Mouse (Mus musculus): ENCODE data around the gene Stap2. TPM values are rescaled to one million over a fixed set of nuclear protein-coding genes. Genes with fewer than 3 reads are reported as not detected.

Gene Stap2
- total RNA-seq, 4 experiments from 2014 or later, result 1.7 to 2.4 (median 2.1) TPM

DNA sequence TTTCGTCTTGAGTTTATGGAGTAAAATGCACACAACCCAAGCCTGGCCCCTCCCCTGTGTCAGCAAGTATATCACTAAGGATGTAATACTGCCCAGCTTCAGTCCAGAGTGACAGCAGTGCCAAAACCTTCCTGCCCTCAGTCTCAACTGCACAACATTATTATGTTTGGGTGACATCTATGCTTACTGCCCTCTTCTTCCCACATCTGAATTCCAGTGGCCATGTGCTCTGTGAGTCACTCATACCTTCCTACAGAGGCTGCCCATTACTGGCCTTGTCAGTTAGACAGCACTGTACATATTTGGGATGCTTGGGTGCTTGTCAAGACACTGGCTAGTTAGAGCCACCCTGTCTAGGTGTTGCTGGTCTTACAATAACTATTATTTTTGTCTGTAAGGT, 20.9 kb upstream of the Stap2 start:
- DNase-seq (ENCODE audit: low spot score in 2 of 2), result no peak

DNA sequence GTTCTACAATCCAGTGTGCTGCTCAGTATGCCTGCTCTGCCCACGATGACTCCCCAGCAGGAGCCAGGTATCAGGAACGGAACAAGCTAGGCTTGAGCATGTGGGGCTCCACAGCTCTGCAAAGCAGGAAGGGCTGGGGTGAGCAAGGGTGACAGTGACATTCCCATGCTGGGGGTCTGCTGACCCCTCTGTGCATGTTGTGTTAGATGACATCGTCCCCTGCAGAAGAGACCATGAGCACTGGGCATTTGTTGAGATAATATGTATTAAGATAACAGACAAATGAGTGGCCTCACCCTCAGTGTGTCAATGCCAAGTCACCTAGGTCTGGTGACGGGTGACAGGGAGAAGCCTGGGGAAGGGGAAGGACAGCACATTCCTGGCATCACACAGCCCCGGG, 19.5 kb upstream of the Stap2 start:
- DNase-seq (ENCODE audit: low spot score in 2 of 2), result no peak

DNA sequence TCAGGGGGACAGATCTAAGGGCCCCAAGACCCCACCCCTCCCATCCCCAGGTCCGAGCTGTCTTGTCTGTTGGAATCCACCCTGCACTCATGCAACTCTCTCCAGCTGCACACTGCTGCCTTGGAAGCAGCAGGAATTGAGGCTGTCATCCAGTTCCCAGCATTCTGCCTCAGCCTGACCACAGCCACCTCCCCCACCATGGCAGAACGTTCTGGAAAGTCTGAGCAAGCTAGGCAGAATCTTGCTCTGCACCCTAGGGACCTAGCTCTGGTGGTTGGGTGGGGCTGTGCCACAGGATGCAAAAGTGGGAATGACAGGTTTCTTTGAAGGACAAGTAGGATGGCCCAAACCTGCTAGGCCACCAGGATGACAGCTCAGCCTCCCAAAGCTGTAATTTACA, 19.1 kb upstream of the Stap2 start:
- DNase-seq (ENCODE audit: low spot score in 2 of 2), result no peak

DNA sequence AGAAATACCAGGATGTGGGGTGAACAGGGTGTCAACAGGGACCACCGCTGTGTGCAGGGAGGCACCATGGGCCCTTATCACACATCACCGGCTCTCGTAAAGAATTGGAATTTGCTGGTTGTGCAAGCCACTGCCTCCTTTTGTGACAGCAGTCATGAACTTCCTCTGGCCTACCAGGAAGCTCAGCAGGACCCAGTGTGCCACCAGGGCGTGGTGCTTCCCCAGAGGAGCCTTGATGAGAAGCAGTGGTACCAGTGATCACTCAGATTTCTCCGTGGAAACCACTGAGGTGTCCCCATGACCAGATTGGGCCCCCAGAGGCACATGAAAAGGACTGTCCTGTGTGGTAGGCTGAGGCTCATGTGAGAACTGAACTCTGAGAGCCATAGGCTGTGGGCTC, 18.0 kb upstream of the Stap2 start:
- DNase-seq (ENCODE audit: low spot score in 2 of 2), result no peak

DNA sequence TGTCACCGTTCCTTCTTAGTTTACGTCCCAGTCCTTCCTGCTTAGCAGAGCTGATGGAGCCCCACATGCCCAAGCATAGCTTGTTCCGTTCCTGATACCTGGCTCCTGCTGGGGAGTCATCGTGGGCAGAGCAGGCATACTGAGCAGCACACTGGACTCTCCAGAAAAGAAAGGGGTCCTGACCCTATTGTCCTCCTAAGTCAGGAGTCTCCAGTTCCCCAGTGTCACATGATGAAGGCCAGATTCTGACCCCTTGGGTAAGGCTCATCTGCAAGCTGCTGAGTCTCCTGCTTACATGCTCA, 17.6 kb upstream of the Stap2 start:
- DNase-seq (ENCODE audit: low spot score in 2 of 2), result no peak

DNA sequence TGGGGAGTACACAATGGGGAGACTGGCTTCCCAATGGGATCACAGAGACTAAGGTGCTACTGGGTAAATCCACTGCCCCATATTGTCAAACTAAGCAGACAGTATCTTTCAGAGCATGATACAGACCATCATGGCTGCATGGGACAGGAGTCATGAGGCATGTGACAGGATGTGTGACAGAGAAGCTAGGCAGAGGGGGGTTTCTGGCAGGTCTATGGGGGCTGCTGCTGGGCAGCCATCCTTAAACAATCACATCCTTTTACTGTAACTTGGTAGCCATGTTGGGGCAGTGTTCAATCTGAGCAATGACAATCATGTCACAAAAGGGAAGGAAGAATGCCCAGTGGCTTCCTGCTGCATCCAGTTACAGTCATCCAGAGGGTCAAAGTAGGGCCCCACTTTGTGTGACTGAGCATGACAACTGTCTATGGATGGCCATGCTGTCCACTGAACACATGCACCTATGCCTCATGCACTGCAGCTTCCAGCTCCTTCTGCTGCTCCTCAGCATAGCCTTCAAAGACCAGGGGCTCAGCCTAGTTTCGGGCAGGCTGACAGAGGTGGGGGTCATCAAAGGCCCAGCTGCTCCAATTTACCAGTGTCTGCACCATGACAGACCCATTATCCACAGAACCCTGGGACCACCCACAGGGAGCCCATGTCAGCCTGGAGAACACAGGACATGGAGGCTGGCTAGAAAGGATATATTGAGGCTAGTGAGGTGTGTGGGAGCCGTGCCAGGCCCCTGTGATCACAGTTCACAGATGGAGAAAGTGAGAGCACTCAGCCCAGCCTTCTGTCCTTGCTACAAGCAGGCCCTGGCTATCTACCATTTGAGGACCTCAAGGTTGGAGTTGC, 17.0 kb upstream of the Stap2 start:
- no peak for DNase-seq (ENCODE audit: low spot score in 2 of 2)

DNA sequence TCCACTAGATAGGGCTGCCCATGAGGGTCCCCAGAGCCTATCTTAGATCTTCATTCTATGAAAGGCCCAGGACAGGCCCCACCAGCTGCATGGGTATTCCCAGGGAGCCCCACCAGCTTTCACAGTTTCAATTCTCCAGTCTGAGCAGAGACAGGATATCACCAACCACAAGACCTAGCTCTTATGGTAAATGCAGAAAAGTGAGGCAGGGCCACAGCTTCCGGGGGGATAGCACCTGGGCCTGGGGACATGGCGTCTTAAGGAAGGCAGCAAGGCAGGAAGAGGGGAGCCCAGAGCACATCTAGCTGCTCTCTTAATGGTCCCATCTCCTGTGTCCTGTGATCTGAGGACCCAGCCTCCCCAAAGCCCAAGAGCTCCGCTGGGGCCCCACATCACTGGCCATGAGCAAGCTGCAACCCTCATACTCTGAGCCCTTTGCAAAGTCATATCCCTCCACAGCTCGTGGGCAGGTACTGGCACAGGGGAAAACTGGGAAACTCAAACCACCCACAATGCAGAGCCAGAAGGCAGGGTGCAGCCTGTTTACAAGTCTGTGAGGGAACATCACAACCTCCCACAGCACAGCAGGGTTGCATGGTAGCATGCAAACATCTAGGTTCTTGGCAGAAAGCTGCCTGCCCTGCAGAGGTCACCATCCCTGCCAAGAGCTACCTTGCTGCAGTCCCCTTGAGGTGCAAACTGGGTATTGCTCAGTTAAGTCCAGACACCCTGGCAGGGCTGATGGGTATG, 16.0 kb upstream of the Stap2 start:
- DNase-seq (ENCODE audit: low spot score in 2 of 2), result peak in 1 of 2 experiments; percentile 84

DNA sequence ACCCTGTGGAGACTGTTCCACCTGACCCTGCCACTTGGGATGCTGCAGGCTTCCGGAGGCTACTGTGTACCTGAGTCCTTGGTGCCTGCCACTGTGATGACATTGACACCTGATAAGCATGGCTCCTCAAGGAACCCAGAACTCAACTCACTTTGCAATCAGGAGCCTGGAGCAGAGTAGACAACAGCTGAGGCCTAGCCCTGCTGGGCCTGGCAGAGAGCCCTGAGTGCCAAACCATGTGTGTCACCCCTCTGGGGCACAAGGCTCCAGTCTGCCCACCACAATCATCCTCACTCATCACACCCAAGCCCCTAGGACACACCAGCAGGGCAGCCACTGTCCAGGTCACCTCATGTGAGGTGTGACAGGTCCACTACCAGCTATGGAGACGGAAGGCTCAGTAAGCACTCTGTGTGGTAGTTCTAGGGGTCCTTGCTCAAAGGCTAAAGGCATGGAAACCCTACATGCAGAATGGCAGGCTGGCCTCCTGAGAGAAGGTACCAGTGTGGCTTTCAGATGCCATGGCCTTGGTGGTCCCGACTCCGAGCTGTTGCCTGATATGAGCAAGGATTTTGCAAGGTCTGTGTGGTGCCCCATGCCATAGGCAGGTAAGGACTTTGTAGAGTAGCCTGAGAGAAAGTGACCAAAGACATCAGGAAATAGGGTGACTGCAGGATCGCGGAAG, 15.2 kb upstream of the Stap2 start:
- no peak for DNase-seq (ENCODE audit: low spot score in 2 of 2)

DNA sequence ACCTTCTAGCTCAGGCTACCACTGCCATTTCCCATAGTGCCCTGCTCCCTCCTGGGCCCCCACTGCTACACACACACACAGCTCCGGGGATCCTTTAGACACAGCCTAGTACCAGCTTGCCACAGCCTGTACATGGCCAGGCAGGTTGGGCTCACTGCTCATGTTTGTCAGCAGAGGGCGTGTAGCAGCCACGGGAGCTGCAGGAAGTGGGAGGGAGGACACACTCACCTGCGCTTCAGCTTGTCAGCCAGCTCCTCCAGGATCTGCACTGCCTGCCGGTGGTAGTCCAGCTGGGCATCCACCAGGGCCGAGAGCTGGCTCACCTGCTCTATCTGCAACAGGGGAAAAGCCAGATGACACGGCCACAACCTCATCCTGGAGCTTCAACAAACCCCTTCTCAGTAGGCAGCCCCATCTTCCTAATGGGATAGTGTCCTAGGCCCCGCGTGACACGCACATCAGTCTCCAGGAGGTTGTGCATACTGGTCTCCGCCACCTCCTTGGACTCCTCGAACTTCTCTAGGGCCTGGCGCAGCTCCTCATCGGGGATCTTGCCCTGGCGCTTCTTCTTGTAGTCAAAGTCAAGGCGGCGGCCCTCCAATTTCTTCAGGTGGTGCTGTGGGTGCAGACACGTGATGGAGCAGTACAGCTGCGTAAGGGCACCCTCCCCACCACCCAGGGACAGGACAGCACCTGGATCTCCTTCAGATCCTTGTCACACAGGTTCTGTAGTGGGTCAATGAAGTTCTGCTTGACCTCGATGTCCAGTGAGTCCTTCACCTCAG, 13.2 kb upstream of the Stap2 start:
- no peak for DNase-seq (ENCODE audit: low spot score in 2 of 2)

DNA sequence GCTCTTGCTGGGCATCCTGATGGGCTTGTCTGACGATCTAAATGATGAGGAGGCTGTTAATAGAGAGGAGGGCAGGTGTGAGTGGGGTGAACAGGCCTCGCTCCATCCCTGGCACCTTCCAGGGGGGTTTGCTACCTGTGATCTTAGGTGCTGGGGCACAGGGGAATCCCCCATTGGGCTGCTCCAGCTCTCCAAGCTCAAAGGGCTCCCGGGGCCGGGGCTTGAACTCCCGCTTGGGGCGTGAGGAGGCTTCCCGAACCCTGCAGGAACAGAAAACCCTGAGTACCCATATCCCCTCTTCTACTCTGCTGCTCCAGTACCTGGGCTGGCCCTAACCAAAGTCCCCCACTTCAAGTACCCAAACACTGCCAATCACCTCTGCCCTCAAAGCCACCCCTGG, 12.5 kb upstream of the Stap2 start:
- no peak for DNase-seq (ENCODE audit: low spot score in 2 of 2)

DNA sequence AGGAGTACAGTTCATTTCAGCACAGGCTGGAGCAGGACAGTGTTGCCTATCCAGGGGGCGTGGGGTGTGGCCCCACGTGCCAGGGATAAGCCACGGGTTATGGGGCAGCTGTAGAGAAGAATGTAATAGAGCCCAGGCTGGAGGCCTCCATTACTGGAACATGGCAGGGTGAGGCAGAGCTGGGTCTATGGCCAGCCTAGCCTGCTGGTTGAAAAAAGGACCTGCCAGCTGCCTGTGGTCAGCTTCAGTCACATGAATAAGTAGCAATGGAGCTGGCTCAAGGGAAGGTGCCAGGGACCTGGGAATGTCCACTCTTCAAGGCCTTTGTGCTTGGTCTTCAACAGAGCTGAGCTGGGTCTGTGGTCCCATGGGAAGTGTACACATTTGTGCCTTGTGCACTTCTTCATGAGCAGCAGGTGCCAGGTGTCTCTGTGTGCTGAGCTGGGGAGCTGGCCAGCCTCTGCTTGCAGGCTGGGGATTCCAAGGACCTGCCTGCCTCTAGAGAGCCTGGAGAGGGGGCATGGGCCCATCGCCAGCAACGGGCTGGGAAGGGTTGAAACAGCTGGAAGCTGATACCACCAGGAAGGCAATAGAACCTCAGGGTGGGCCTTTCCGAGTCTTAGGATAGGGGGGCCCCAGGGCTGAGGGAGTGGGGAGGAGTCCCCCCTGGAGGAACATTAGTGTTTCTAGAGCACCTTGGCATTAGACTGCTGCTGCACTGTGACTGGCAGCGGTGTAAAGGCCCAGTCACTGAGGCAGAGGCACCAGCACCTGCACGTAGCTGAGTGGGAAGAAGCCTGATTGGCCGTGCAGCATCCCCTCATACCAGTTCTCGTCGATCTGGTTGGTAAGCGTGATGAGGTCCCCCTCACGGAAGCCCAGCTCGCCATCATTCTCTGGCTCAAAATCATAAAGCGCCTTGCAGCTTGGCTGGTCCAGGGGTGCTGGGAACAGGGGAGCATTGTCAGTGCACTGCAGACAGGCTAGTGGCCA, 11.7 kb upstream of the Stap2 start:
- DNase-seq (ENCODE audit: low spot score in 2 of 2), result no peak

DNA sequence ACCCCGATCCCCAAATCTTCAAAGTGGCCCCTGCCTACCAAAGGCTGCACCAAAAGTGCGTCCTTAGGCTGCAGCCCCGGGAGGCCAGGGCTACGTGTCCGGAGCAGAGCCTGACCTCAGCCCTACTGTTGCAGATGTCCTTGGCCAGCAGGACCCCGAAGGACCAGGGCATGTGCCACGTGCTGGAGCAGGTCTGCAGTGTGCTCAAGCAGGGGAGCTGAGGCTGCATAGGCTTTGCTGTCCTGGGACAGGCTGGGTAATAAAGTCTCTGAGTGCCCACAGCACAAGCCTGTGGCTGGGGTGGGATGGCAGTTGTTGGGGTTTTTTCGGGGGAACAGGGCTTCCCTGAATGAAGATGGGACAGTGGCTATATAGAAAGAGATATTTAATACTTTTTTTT, 11.0 kb upstream of the Stap2 start:
- no peak for DNase-seq (ENCODE audit: low spot score in 2 of 2)

DNA sequence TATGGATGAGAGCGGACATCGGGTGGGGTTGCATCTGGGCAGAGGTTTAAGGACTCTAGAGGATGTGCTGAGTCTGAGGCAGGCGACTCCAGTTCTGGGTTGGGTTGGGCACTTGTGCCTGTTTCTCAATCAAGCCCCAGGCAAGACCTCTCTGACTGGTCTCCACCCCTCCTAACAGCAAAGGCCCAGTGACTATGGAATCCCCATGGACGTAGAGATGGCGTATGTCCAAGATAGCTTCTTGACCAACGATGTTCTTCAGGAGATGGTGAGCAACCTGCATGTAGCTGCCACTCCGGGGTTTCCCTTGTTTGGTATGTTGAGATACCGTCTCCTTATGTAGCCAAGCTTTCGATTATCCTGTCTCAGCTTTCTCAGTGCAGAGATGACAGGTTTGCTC, 9.9 kb upstream of the Stap2 start:
- DNase-seq (ENCODE audit: low spot score in 2 of 2), result no peak

DNA sequence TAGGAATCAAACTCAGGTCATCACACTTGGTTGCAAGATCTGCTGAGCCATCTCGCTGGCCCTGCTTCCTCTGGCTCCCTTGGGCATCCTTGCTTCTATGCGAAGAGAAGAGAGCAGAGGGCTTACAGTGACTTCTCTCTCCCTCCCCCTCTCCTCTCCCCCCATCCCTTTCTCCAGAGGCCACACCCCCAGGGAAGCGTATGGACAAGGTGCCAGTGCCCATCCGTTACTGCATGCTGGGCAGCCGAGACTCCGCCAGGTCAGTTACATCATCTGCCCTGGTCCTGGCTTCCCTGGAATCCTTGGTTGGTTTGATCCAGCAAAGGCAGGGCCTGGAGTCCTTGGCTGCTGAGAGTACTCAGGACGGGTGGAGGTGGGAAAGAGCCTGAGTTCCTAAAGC, 6.1 kb upstream of the Stap2 start:
- no peak for DNase-seq (ENCODE audit: low spot score in 2 of 2)

DNA sequence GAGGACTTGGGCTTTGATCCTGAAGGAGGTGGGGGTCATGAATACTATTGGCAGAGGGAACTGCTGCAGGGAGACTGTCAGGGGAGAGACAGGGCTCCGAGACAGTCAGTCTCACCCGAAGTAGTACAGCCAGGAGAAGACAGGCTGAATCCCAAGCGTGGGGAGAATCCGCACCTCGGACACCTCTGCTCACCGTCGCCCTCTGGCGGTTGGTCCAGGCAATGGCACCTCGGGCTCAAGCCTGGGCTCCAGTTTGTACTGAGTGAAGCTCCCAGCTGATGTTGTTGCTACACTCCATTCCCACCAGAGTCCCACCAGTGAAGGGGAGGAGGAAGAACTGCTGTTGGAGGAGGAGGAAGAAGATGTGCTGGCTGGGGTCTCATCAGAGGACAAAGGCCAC, 5.3 kb upstream of the Stap2 start:
- no peak for DNase-seq (ENCODE audit: low spot score in 2 of 2)

DNA sequence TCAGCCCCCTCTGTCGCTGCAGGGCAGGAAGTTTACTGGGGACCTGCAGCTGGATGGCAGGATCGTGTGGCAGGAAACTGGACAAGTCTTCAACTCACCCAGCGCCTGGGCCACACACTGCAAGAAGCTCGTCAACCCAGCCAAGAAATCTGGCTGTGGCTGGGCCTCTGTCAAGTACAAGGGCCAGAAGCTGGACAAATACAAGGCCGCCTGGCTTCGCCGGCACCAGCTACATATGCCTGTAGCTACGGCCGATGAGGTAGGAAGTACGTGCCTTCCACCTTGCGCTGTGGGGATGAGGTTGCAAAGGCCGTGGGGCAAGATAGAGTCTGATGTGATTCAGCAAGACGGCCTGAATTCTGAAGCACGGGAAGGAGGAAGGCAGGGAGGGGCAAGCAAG, 4.9 kb upstream of the Stap2 start:
- no peak for DNase-seq (ENCODE audit: low spot score in 2 of 2)

DNA sequence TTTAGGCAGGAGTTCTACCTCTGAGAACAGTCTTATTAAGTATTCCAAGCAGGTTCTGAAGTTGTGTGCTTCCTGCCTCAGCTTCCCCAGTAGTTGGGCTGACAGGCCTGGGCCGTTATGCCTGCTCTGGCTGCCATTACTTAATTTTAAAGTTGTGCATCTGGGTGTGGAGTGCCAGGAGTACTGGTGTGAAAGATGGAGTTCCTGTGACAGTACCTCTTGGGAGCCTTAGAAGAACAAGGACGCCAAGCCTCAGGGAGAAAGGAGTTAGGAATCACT, 4.5 kb upstream of the Stap2 start:
- DNase-seq (ENCODE audit: low spot score in 2 of 2), result no peak

DNA sequence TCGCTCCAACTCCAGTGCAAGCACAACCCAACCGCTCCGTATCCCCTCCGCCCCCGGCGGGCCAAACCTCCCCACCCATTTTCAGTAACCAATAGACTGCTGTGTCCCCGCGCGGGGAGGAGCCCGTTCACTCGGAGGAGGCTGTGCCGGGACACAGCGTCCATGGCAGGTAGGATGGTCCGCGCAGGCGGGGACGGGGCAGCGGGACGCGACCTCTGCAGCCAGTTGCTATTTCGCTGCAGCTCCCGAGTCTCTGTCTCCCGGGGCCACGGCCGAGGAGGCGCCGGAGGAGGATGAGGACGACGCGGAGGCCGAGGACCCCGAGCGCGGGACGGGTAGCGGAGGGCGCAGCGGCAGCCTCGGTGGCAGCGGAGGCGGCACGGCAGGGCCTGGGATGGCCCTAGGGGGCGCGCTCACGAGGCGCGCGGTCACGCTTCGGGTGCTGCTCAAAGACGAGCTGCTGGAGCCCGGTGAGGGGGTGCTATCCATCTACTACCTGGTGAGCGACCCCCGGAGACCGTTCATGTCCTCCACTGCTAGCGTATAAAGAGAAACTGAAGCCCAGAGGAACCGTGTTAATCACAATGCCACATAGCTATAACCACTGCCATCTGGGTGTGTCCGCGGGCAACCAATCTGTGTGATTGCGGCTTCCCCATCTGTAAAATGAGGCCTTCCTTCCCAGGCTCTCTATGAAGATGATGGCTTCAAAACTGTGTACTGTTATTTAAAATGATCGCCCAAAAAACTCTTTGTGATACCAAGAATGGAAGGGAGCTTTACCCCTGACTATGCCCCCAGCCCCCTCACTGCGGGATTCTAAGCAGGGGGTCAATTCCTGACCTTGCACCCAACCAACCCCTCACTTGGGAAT, 3.9 kb upstream of the Stap2 start:
- peak; percentile 81 to 92 for DNase-seq (ENCODE audit: low spot score in 2 of 2)

DNA sequence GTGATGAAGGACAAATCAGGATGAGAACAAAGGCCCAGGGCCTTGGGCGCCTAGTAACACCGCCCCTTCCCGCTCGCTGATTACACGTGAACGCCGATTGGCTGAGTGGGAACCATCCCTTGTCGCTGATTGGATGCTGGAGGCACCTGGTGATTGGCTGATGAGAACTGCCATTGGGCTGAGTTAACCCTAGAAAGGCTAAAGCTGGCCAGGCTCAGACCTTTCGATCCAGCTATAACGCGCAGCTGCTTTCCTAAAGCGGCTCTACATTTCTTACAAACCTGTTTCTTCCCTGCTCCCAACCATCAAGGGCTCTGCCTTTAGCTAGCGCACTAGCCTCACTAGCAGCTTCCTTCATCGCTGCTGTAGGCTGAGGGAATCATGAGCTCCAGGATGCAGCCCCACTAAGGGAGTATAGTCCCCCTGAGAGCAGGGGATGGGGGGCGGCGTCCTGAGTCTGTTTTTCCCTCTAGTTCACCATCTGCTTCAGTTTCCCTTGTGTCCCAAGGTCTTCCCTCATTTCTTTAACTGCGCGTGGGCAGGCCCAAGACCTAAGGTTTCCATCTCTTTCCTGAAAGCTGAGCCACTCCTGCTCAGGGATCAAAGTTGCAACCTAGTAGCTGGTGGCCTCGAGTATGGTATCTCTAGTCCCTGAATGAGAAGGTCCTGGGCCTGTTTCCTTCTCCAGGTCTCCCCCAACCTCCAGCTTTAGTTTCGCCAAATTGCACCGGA, 3.1 kb upstream of the Stap2 start:
- DNase-seq (ENCODE audit: low spot score in 2 of 2), result peak; percentile 73 to 95
